Mouse (Mus musculus) midbrain, embryonic 11.5 days (tissue): ENCODE results near the gene Grhl1. TPM values are rescaled to one million over a fixed set of nuclear protein-coding genes. Genes with fewer than 3 reads are reported as not detected.
A peak's percentile ranks its signal among the peaks of the same experiment; 100 is the strongest.
"Not testable (repeated sequence)": the region's sequence is repeated elsewhere in the genome, so short reads cannot be mapped to it uniquely, and the experiment has no call there.

ENCODE experiments used
- ATAC-seq: fragments of 200-750 bp; cut with Nextera tagmentation; 2 replicates; pipeline ENCODE4 v1.8.0; 2017; ENCODE audit warnings: moderate TSS enrichment, moderate library complexity; ENCODE audit not compliant: low FRiP score
- DNase-seq: peaks from one replicate; pipeline ENCODE4 v3.0.0; 2015; ENCODE audit warnings: low spot score; ENCODE audit errors: missing footprints
- H3K27ac ChIP-seq: fragments of 300-500 bp; sonication (generic); 2 replicates; pipeline ENCODE4 v1.5.1; 2014; ENCODE audit warnings: low read depth, low read length
- H3K27me3 ChIP-seq: fragments of 300-500 bp; sonication (generic); 2 replicates; pipeline ENCODE4 v1.6.1; 2014; ENCODE audit warnings: mild to moderate bottlenecking, low read length, moderate library complexity, mixed read lengths; ENCODE audit not compliant: control insufficient read depth, insufficient read depth
- H3K36me3 ChIP-seq: fragments of 300-500 bp; sonication (generic); 2 replicates; pipeline ENCODE4 v1.6.1; 2014; ENCODE audit warnings: mild to moderate bottlenecking, low read length, moderate library complexity, mixed read lengths; ENCODE audit not compliant: control insufficient read depth, insufficient read depth
- H3K4me1 ChIP-seq: fragments of 300-500 bp; sonication (generic); 2 replicates; pipeline ENCODE4 v1.6.1; 2014; ENCODE audit warnings: low read length; ENCODE audit not compliant: control insufficient read depth, insufficient read depth
- H3K4me2 ChIP-seq: fragments of 300-500 bp; sonication (generic); 2 replicates; pipeline ENCODE4 v1.6.1; 2014; ENCODE audit warnings: mild to moderate bottlenecking, moderate library complexity
- H3K4me3 ChIP-seq: fragments of 300-500 bp; sonication (generic); 2 replicates; pipeline ENCODE4 v1.5.1; 2014; ENCODE audit warnings: low read depth, low read length
- H3K9ac ChIP-seq: fragments of 300-500 bp; sonication (generic); 2 replicates; pipeline ENCODE4 v1.6.1; 2014; ENCODE audit warnings: low read length
- H3K9me3 ChIP-seq: fragments of 300-500 bp; sonication (generic); 2 replicates; pipeline ENCODE4 v1.6.1; 2016; ENCODE audit warnings: low read length; ENCODE audit not compliant: control insufficient read depth
- WGBS: fragments of 180-500 bp; shearing (Covaris S2); extraction: QIAGEN DNeasy Blood & Tissue Kit; methylation state at CpG from one replicate; pipeline ENCODE4 v1.1.7; 2014; 5-methylcytosine and 5-hydroxymethylcytosine counted together
- polyA plus RNA-seq: library from polyadenylated mRNA; unstranded; fragments of >200 nt; fragmentation: Nextera tagmentation; extraction: Ambion mirVana; gene quantifications from 2 replicates; pipeline ENCODE4 v1.2.1, GENCODE M21; 2014

The Grhl1 gene
- polyA plus RNA-seq, 1 experiment from 2014 or later, result 0.68 TPM

DNA sequence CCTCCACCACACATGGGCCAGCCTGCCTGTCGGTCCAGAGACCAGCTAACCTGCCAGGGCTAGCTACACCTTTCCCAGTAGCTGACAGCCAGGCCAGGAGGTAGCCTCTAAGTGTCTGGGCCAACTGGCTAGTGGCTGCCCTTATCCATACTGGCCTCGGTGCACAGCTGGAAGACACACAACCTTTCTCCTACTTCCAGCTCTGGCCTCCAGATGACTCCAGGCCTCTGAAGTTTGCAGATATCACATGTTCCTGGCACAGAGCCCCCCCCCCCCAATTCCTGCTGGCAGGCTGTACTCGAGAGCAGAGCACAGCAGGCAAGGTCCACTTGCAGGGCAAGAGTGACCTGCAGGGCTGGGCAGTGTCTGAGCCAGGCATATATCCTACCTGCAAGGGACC lies 55.1 kb downstream of the Grhl1 start:
- Histone ChIP-seq H3K9ac (no peak overlapping the region), H3K4me1 (peaks cover 7% of the 10 kb centered on the region), H3K27me3 (no peaks in the 10 kb centered on the region), H3K36me3 (no peaks in the 10 kb centered on the region), H3K4me3 (no peak overlapping the region), H3K27ac (no peak overlapping the region), H3K4me2 (no peak overlapping the region), H3K9me3 (no peaks in the 10 kb centered on the region; the same call in 1 of the 2 replicates)
- 66% methylated on average over 3 of the region's 3 CpGs for WGBS
- ATAC-seq (no peak), DNase-seq (no peak)

DNA sequence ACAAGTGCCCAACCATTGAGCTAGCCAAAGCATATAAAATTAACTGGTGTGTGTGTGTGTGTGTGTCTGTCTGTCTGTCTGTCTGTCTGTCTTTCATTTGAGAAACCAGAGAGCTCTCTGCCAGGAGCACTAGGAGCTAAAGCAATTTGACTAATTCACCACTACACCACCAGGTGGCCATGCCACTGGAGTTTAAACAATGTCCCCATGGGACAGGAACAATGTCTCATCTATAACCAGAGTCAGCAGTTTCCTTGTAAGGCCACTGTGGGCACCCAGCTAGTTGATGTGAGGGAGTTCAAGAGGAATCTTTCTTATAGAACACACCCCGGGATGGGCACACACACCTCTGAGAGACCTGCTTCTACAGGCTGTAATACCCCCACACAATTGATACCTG lies 58.1 kb downstream of the Grhl1 start:
- no peak for DNase-seq
- Histone ChIP-seq H3K4me1 (no peaks in the 10 kb centered on the region), H3K27ac (no peak overlapping the region), H3K36me3 (no peaks in the 10 kb centered on the region), H3K4me3 (no peak overlapping the region), H3K27me3 (no peaks in the 10 kb centered on the region), H3K4me2 (no peak overlapping the region), H3K9me3 (no peaks in the 10 kb centered on the region), H3K9ac (no peak overlapping the region)
- WGBS, result 75% methylated on average over 1 of the region's 1 CpGs
- ATAC-seq, result no peak

DNA sequence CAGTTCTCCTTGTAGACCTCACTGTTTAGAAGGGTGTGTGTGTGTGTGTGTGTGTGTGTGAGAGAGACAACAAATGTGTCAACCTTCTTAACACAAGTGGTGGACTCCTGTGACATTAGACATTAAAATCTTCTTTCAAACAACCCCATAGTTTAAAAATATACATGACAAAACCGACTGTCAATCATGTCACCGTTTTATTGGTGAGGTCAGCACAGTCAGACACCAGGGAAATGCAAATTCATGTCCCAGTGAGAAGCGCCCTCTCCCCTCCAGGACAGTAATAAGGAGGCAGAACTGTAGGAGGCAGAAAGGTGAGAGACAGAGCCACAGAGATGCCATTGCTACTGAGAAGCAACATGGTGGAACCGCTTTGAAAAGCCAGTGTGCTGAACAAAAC lies 60.3 kb downstream of the Grhl1 start:
- Histone ChIP-seq H3K9me3 (no peaks in the 10 kb centered on the region), H3K36me3 (no peaks in the 10 kb centered on the region), H3K9ac (no peak overlapping the region), H3K27me3 (no peaks in the 10 kb centered on the region), H3K4me2 (no peak overlapping the region), H3K27ac (no peak overlapping the region), H3K4me1 (no peaks in the 10 kb centered on the region), H3K4me3 (no peak overlapping the region)
- DNase-seq, result no peak
- ATAC-seq, result no peak
- WGBS, result 68% methylated on average over 4 of the region's 4 CpGs

DNA sequence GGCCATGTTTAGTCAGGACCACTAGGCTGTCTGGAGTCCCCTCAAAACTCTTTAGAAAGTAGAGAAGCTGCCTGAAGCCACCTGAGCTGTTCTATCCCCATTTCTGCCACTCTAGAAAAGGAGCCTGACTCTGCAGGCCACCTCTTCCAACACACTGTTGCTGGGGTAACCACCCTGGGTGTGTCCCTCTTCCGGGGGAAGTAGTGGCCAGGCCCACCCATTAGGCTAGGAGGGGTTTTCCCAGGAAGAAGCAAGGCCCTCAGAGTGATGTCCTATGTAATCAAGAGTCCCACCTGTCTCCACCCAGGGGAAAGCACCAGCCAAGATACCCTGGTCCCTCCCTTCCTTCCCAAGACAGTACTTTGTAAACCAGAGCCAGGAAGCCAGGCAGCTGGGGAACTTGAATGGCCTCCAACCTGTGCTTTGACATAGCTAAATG lies 61.7 kb downstream of the Grhl1 start:
- H3K4me1 ChIP-seq, result no peaks in the 10 kb centered on the region
- H3K36me3 ChIP-seq, result no peaks in the 10 kb centered on the region
- H3K4me2 ChIP-seq, result no peak overlapping the region
- no peak overlapping the region for H3K4me3 ChIP-seq
- WGBS, result 79% methylated on average over 1 of the region's 1 CpGs
- no peaks in the 10 kb centered on the region for H3K9me3 ChIP-seq
- H3K9ac ChIP-seq, result no peak overlapping the region
- H3K27me3 ChIP-seq, result no peaks in the 10 kb centered on the region
- ATAC-seq (no peak), DNase-seq (no peak)
- no peak overlapping the region for H3K27ac ChIP-seq

DNA sequence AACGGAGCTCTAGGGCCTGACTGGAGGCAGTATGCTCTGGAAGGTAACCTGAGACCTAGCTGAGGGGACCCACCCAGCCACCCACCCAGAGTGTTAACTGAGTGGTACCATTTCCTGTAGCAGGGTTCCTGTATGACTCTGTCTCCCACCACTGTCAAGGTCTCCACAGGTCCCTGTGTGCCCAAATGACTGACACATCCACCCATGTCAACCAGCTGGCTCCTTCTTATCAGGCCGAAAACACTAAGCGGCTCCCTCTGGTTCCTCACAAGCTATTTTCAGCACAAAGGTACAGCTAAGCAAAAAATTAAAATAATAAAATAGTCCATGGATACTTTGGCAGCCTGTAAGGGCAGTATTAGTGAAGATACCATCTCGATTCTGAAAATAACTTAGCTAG lies 62.1 kb downstream of the Grhl1 start:
- DNase-seq, result no peak
- H3K27me3 ChIP-seq, result no peaks in the 10 kb centered on the region
- no peaks in the 10 kb centered on the region for H3K9me3 ChIP-seq
- H3K4me3 ChIP-seq, result no peak overlapping the region
- no peaks in the 10 kb centered on the region for H3K36me3 ChIP-seq
- no peak for ATAC-seq
- 86% methylated on average over 4 of the region's 4 CpGs for WGBS
- H3K4me1 ChIP-seq, result no peaks in the 10 kb centered on the region
- H3K9ac ChIP-seq, result no peak overlapping the region
- no peak overlapping the region for H3K27ac ChIP-seq
- H3K4me2 ChIP-seq, result no peak overlapping the region

DNA sequence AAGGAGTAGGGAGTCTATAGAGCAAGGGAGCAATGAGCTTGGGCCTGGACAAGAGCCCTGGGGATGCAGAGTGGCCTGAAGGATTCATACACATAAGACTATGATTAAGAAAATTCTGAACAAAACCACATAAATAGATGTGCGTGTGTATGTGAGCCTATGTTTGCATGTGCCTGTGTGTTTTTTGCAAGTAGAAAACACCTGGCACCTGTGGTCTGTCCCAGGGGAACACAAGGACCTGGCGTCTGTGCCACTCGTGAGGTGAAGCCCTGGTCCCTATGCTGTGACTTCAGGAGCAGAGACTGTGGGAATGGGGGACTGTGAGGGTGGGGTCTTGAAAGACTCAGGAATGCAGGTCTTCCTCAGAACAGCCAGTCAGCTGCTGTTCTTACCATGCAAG lies 62.6 kb downstream of the Grhl1 start:
- no peaks in the 10 kb centered on the region for H3K9me3 ChIP-seq
- no peak overlapping the region for H3K4me2 ChIP-seq
- H3K36me3 ChIP-seq, result no peaks in the 10 kb centered on the region
- no peaks in the 10 kb centered on the region for H3K27me3 ChIP-seq
- WGBS, result 88% methylated on average over 3 of the region's 3 CpGs
- H3K27ac ChIP-seq, result no peak overlapping the region
- no peak for ATAC-seq
- H3K9ac ChIP-seq, result no peak overlapping the region
- no peak overlapping the region for H3K4me3 ChIP-seq
- H3K4me1 ChIP-seq, result no peaks in the 10 kb centered on the region
- DNase-seq, result no peak

DNA sequence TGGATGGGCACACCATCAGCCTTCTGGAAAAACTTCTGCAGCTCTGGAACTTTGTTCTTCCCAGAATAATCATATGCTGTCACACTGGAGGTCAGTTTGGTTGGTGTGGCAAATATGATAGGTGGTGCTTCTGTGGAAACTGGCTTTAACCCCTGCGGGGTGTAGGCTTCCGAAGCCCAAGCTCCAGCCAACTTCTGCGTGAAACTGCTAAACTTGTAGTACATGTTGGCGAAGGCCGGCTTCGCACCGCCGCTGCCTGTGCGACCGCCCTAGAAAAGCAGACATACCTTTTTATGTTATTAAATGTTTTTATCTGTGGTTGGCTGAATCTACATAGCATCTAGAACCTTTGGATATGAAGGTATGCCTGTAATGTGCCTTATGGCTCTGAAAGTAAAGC lies 66.7 kb downstream of the Grhl1 start:
- H3K27ac ChIP-seq, H3K27me3 ChIP-seq, H3K4me2 ChIP-seq, H3K4me3 ChIP-seq, DNase-seq, H3K9ac ChIP-seq, H3K9me3 ChIP-seq, ATAC-seq, H3K36me3 ChIP-seq, H3K4me1 ChIP-seq: not testable (repeated sequence)
- whole genome bisulfite sequencing, result 92% methylated on average over 10 of the region's 10 CpGs

DNA sequence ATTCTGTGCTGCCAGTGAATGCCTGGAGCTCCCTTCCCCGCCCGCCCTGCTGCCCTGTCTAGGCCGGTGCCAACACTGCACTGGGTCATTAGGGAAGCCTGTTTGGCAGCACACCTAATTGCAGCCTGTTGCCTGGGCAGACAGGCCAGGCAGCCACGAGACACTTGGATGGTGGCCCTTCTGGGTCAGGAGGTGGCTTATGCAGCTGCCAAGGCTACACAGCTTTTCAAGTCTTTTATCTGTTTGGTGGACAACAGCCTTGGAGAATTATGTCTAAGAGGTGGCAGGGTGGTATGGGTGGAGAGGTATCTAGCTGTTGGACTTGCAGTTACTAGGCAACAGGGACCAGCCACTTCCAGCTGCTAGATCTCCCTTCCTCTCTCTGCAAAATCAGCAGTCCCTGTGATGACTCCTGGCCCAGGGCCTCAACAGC lies 70.3 kb downstream of the Grhl1 start:
- peak; percentile 47 for DNase-seq
- Histone ChIP-seq H3K27me3 (no peaks in the 10 kb centered on the region), H3K9ac (no peak overlapping the region), H3K4me1 (no peaks in the 10 kb centered on the region), H3K4me2 (no peak overlapping the region), H3K36me3 (no peaks in the 10 kb centered on the region), H3K4me3 (no peak overlapping the region), H3K9me3 (no peaks in the 10 kb centered on the region), H3K27ac (no peak overlapping the region)
- 88% methylated on average over 4 of the region's 4 CpGs for WGBS
- no peak for ATAC-seq

DNA sequence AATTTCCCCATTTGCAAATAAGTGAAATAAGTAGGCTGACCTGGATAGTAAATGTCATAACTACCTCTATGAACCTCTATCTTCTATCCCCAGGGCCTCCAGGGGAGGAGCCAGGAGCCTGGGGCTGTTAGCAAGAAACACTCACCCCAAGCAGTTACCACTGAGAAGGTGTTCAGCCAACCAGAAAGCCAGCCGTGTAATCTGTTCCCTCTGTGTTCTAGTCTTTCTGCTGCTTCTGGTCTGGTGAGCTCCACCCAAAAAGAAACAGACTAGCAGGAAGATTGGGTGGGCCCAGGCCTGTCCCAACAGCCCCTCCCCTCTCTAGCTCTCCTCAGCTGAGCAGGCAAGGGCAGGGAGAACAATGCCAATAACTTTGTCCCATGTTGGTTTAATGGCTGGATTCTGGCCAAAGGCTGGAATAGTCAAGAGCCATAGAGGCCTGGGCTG lies 72.1 kb downstream of the Grhl1 start:
- no peaks in the 10 kb centered on the region for H3K36me3 ChIP-seq
- H3K9me3 ChIP-seq, result no peaks in the 10 kb centered on the region
- no peaks in the 10 kb centered on the region for H3K27me3 ChIP-seq
- no peaks in the 10 kb centered on the region for H3K4me1 ChIP-seq
- ATAC-seq (no peak), DNase-seq (peak; percentile 68)
- H3K9ac ChIP-seq, result no peak overlapping the region
- no peak overlapping the region for H3K4me3 ChIP-seq
- 73% methylated on average over 1 of the region's 1 CpGs for WGBS
- no peak overlapping the region for H3K27ac ChIP-seq
- no peak overlapping the region for H3K4me2 ChIP-seq

DNA sequence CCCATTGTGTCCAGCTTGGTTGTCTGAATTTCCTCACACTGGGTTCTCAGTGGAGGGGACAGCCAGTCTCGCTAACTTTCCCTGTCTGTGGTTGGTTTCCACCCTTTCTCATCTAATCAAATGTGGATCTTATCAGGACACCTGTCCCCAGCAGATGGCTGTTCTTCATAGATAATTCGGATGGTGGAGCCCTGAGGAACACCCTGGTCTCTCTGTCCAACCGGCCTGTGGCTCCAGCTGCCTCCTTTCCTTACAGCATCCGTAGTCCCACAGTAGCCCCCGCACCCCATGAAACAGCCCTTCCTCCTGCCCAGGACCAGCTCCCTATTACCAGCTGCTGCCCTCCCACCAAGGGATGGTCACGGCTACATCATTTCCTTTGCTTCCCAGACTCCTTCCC lies 73.8 kb downstream of the Grhl1 start:
- H3K27ac ChIP-seq, result no peak overlapping the region

More for the DNA sequence above, 73.8 kb downstream of the Grhl1 start:
- Histone ChIP-seq H3K27me3 (peaks cover 2% of the 10 kb centered on the region; the same call in 1 of the 2 replicates), H3K4me1 (peaks cover 6% of the 10 kb centered on the region), H3K9me3 (no peaks in the 10 kb centered on the region), H3K36me3 (no peaks in the 10 kb centered on the region), H3K9ac (no peak overlapping the region), H3K4me3 (no peak overlapping the region), H3K4me2 (no peak overlapping the region)
- DNase-seq, result no peak
- 93% methylated on average over 6 of the region's 6 CpGs for whole genome bisulfite sequencing
- ATAC-seq, result no peak
